Mouse (Mus musculus): ENCODE measurements around the gene Mdm4.

Mdm4 gene

GRCm38 (mm10) chr1:132945826-132946225 lies 84.5 kb downstream of the Mdm4 start:
- DNase-seq (ENCODE audit: low spot score), result no peak

GRCm38 (mm10) chr1:132938975-132939374 lies 91.4 kb downstream of the Mdm4 start:
- no peak for DNase-seq (ENCODE audit: low spot score)

GRCm38 (mm10) chr1:132937296-132938030 lies 92.9 kb downstream of the Mdm4 start:
- no peak for DNase-seq (ENCODE audit: low spot score)

- peak; percentile 71 for DNase-seq (ENCODE audit: low spot score)
Observed at GRCm38 (mm10) chr1:132934856-132935255, 95.5 kb downstream of the Mdm4 start.

- no peak for DNase-seq (ENCODE audit: low spot score)
Observed at GRCm38 (mm10) chr1:132932421-132932820, 97.9 kb downstream of the Mdm4 start.

GRCm38 (mm10) chr1:132930291-132930690 lies 100.1 kb downstream of the Mdm4 start:
- DNase-seq (ENCODE audit: low spot score), result no peak

- DNase-seq (ENCODE audit: low spot score), result no peak
Observed at GRCm38 (mm10) chr1:132928907-132929250, 101.5 kb downstream of the Mdm4 start.

GRCm38 (mm10) chr1:132928032-132928906 lies 102.1 kb downstream of the Mdm4 start:
- no peak for DNase-seq (ENCODE audit: low spot score)

GRCm38 (mm10) chr1:132925270-132925669 lies 105.1 kb downstream of the Mdm4 start:
- DNase-seq (ENCODE audit: low spot score), result no peak

GRCm38 (mm10) chr1:132922257-132922656 lies 108.1 kb downstream of the Mdm4 start:
- DNase-seq (ENCODE audit: low spot score), result no peak

- DNase-seq (ENCODE audit: low spot score), result peak; percentile 73
Observed at GRCm38 (mm10) chr1:132921071-132921470, 109.3 kb downstream of the Mdm4 start.

GRCm38 (mm10) chr1:132919258-132919657 lies 111.1 kb downstream of the Mdm4 start:
- no peak for DNase-seq (ENCODE audit: low spot score)

- no peak for DNase-seq (ENCODE audit: low spot score)
Observed at GRCm38 (mm10) chr1:132918117-132918680, 112.2 kb downstream of the Mdm4 start.

- no peak for DNase-seq (ENCODE audit: low spot score)
Observed at GRCm38 (mm10) chr1:132917554-132917953, 112.8 kb downstream of the Mdm4 start.

GRCm38 (mm10) chr1:132915849-132916493 lies 114.4 kb downstream of the Mdm4 start:
- DNase-seq (ENCODE audit: low spot score), result no peak

GRCm38 (mm10) chr1:132910414-132911041 lies 119.8 kb downstream of the Mdm4 start:
- no peak for DNase-seq (ENCODE audit: low spot score)

- DNase-seq (ENCODE audit: low spot score), result no peak
Observed at GRCm38 (mm10) chr1:132909951-132910350, 120.4 kb downstream of the Mdm4 start.
